Mouse (Mus musculus): ENCODE measurements at regions not wholly inside any gene's neighbourhood (a gene's known extent, or its start where the extent isn't known, plus 50 kb on each side); places are given as distances from the start of the nearest gene placed in this dataset.
"Not testable (repeated sequence)": the region's sequence is repeated elsewhere in the genome, so short reads cannot be mapped to it uniquely, and the experiment has no call there.

DNA sequence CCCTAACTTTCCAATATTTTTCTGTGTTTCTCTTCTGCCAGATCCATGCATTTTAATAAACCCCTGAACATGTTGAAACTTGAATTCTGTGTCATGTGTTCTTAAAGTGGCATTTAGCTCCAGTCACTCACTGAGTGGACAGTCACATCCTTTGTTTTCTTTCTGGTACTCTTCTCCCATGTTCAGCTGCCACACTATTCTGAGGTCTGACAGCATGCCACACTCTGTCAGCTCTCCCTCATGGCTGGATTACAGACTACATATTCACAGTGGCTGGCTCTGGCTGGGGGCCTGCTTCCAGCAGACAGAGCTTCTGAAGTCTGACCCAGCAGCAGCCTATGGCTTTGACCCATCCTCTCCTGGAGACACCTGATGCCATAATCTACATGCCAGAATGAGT is 73.4 kb upstream of the Arhgap42 start:
- no peaks in the 10 kb centered on the region for H3K4me1 ChIP-seq (ENCODE audit: control insufficient read depth, insufficient read depth, low read length)
- H3K27me3 ChIP-seq (ENCODE audit: control insufficient read depth, insufficient read depth, low read length): no peaks in the 10 kb centered on the region
- no peak overlapping the region for H3K9ac ChIP-seq (replicated peaks; ENCODE audit: low read length)
- H3K36me3 ChIP-seq (replicated peaks; ENCODE audit: control insufficient read depth, insufficient read depth, low read depth, low read length): no peaks in the 10 kb centered on the region
- no peak overlapping the region for H3K4me3 ChIP-seq (ENCODE audit: low read depth, low read length)
- ATAC-seq (replicated peaks; ENCODE audit: insufficient number of reproducible peaks, low FRiP score, low TSS enrichment, low read depth) (no peak), DNase-seq (ENCODE audit: low spot score) (peak; percentile 27)
- H3K4me2 ChIP-seq (ENCODE audit: low read depth, low read length): no peak overlapping the region
- no peak overlapping the region for H3K27ac ChIP-seq (replicated peaks; ENCODE audit: low read depth, low read length)
- no peaks in the 10 kb centered on the region for H3K9me3 ChIP-seq (replicated peaks; ENCODE audit: control insufficient read depth, low read length)

DNA sequence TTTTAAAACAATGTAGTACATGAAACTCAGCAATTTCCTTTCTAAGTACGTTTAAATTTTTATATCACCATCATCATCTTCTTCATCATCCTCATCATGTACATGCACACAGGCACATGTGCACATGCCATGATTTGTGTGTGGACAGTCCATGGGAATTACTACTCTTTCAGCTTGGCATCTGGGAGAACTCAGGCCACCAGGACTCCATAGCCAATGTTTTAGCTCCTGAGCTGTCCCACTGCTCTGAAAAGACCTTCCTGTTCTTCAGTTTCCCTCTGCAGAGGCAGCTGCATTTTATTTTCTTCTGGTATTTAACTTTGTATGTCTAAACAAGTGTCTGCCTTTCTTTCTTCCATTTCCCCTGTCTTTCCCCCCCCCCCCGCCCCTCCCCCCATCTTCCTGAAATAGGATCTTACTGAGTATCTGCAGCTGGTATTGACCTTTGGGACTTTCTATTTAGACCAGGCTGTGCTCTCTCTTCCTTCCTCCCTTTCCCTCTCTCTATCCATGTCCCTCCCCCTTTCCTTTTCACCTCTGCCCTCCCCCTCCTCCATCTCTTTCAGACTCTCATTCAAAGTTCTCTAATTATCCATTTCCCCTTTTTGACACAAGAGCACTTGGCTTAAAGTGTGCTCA is 72.8 kb upstream of the Arhgap42 start:
- no peaks in the 10 kb centered on the region for H3K9me3 ChIP-seq (replicated peaks; ENCODE audit: control insufficient read depth, low read length)
- no peaks in the 10 kb centered on the region for H3K4me1 ChIP-seq (ENCODE audit: control insufficient read depth, insufficient read depth, low read length)
- H3K4me3 ChIP-seq (ENCODE audit: low read depth, low read length): no peak overlapping the region
- DNase-seq (ENCODE audit: low spot score): peak; percentile 9
- ATAC-seq (replicated peaks; ENCODE audit: insufficient number of reproducible peaks, low FRiP score, low TSS enrichment, low read depth): no peak
- H3K27ac ChIP-seq (replicated peaks; ENCODE audit: low read depth, low read length): no peak overlapping the region
- no peaks in the 10 kb centered on the region for H3K27me3 ChIP-seq (ENCODE audit: control insufficient read depth, insufficient read depth, low read length)
- 89% methylated on average over 1 of the region's 2 CpGs for WGBS
- H3K36me3 ChIP-seq (replicated peaks; ENCODE audit: control insufficient read depth, insufficient read depth, low read depth, low read length): no peaks in the 10 kb centered on the region
- H3K9ac ChIP-seq (replicated peaks; ENCODE audit: low read length): no peak overlapping the region
- no peak overlapping the region for H3K4me2 ChIP-seq (ENCODE audit: low read depth, low read length)

- not testable (repeated sequence) for H3K4me2 ChIP-seq (ENCODE audit: low read depth, low read length); H3K36me3 ChIP-seq (replicated peaks; ENCODE audit: control insufficient read depth, insufficient read depth, low read depth, low read length); H3K27ac ChIP-seq (replicated peaks; ENCODE audit: low read depth, low read length); H3K27me3 ChIP-seq (ENCODE audit: control insufficient read depth, insufficient read depth, low read length); ATAC-seq (replicated peaks; ENCODE audit: insufficient number of reproducible peaks, low FRiP score, low TSS enrichment, low read depth); H3K4me3 ChIP-seq (ENCODE audit: low read depth, low read length); H3K4me1 ChIP-seq (ENCODE audit: control insufficient read depth, insufficient read depth, low read length); DNase-seq (ENCODE audit: low spot score); H3K9ac ChIP-seq (replicated peaks; ENCODE audit: low read length); H3K9me3 ChIP-seq (replicated peaks; ENCODE audit: control insufficient read depth, low read length)
- WGBS: 79% methylated on average over 6 of the region's 6 CpGs
Measured at GRCm38 (mm10) chr9:9311040-9311583, 72.2 kb upstream of the Arhgap42 start.

GRCm38 (mm10) chr9:9290767-9291166 is 51.9 kb upstream of the Arhgap42 start:
- Histone ChIP-seq H3K4me2 (ENCODE audit: low read depth, low read length) (no peak overlapping the region), H3K4me3 (ENCODE audit: low read depth, low read length) (no peak overlapping the region), H3K9me3 (replicated peaks; ENCODE audit: control insufficient read depth, low read length) (no peaks in the 10 kb centered on the region), H3K36me3 (replicated peaks; ENCODE audit: control insufficient read depth, insufficient read depth, low read depth, low read length) (no peaks in the 10 kb centered on the region), H3K27ac (replicated peaks; ENCODE audit: low read depth, low read length) (no peak overlapping the region), H3K4me1 (ENCODE audit: control insufficient read depth, insufficient read depth, low read length) (no peaks in the 10 kb centered on the region), H3K27me3 (ENCODE audit: control insufficient read depth, insufficient read depth, low read length) (no peaks in the 10 kb centered on the region), H3K9ac (replicated peaks; ENCODE audit: low read length) (no peak overlapping the region)
- ATAC-seq (replicated peaks; ENCODE audit: insufficient number of reproducible peaks, low FRiP score, low TSS enrichment, low read depth): no peak
- DNase-seq (ENCODE audit: low spot score): peak; percentile 25
- WGBS: 32% methylated on average over 3 of the region's 3 CpGs

DNA sequence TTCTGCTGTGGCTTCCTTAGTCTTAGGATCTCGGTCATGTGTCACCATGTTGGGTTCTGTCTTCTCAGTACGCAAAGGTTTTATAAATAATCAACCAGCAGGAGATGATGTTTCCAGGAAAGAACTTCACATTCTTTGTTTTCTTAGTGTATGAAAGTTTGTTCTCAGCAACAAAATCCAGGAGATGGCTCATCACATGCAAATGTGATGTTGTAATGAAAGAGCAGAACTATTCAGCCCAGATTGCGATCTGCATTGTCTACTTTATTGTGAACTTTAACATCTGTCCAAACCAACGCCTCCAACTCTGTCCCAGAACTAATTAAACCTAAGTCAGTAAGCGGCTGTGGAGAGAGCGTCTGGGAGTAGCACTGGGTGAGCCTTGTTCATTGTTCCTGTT is 50.7 kb upstream of the Arhgap42 start:
- Histone ChIP-seq H3K4me1 (ENCODE audit: control insufficient read depth, insufficient read depth, low read length) (no peaks in the 10 kb centered on the region), H3K4me2 (ENCODE audit: low read depth, low read length) (no peak overlapping the region), H3K4me3 (ENCODE audit: low read depth, low read length) (no peak overlapping the region), H3K9ac (replicated peaks; ENCODE audit: low read length) (no peak overlapping the region), H3K27ac (replicated peaks; ENCODE audit: low read depth, low read length) (no peak overlapping the region), H3K27me3 (ENCODE audit: control insufficient read depth, insufficient read depth, low read length) (no peaks in the 10 kb centered on the region), H3K36me3 (replicated peaks; ENCODE audit: control insufficient read depth, insufficient read depth, low read depth, low read length) (no peaks in the 10 kb centered on the region), H3K9me3 (replicated peaks; ENCODE audit: control insufficient read depth, low read length) (no peaks in the 10 kb centered on the region)
- WGBS: 66% methylated on average over 6 of the region's 6 CpGs
- no peak for DNase-seq (ENCODE audit: low spot score)
- ATAC-seq (replicated peaks; ENCODE audit: insufficient number of reproducible peaks, low FRiP score, low TSS enrichment, low read depth): no peak
